Mouse (Mus musculus): ENCODE measurements around the gene Gm20826. TPM values are rescaled to one million over a fixed set of nuclear protein-coding genes. Genes with fewer than 3 reads are reported as not detected.
"Not testable (repeated sequence)": the region's sequence is repeated elsewhere in the genome, so short reads cannot be mapped to it uniquely, and the experiment has no call there.

Gm20826 gene
- not detected in 2 replicates for polyA plus RNA-seq (2014; fragmentation: Nextera tagmentation; extraction: Ambion mirVana)

GRCm38 (mm10) chrY:7638389-7638788 is at the start of gene Gm20826:
Gene Gm20826 (minus strand): TSS chrY:7638489.
- H3K4me1 ChIP-seq (ENCODE audit: control insufficient read depth, insufficient read depth, low read length); H3K36me3 ChIP-seq (ENCODE audit: control insufficient read depth, insufficient read depth, low read length); H3K9ac ChIP-seq (replicated peaks; ENCODE audit: low read depth, low read length); H3K9me3 ChIP-seq (ENCODE audit: control insufficient read depth, low read depth, low read length); H3K27me3 ChIP-seq (ENCODE audit: control insufficient read depth, insufficient read depth, low read length); H3K4me3 ChIP-seq (ENCODE audit: low read depth, low read length); H3K4me2 ChIP-seq (replicated peaks; ENCODE audit: low read depth, low read length); H3K27ac ChIP-seq (ENCODE audit: low read length); ATAC-seq (ENCODE audit: insufficient number of reproducible peaks, insufficient read depth, low FRiP score, low read depth): not testable (repeated sequence)
- no CpG with 5 or more reads among the region's 3 CpGs for WGBS

Other genes with a start within 250 kb of the Gm20826 start
- not detected in 2 replicates for gene Gm21788, start 233.5 kb downstream of the Gm20826 start, polyA plus RNA-seq (2014; fragmentation: Nextera tagmentation; extraction: Ambion mirVana)
- gene Gm28576, start 84.5 kb upstream of the Gm20826 start, polyA plus RNA-seq (2014; fragmentation: Nextera tagmentation; extraction: Ambion mirVana) = not detected in 2 replicates